Mouse (Mus musculus): ENCODE measurements at regions not wholly inside any gene's neighbourhood (a gene's known extent, or its start where the extent isn't known, plus 50 kb on each side); places are given as distances from the start of the nearest gene placed in this dataset.

DNA sequence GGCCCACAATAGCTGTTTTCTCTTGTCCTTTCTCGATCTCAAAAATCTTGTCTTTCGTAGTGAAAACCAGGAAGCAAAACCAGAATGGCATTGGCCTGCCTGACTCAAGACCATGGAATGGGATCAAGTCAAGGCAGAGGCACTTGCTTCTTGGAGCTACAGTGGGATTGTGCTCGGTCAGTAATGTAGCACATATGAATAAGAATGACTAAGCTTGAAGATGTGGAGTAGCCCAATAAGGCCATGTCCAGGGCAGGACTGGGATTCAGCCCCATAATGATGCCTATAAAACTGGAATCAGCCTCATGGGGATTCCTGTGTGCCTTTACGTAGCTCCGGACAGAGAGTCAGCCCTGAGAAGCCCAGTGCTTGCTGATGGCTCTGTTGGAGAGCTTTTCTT, 347.2 kb upstream of the Ubash3b start:
- DNase-seq (ENCODE audit: low read depth, low spot score): no peak

- DNase-seq (ENCODE audit: low read depth, low spot score): peak; percentile 56
These were observed 336.8 kb upstream of the Ubash3b start for GRCm38 (mm10) chr9:41498326-41498725.

GRCm38 (mm10) chr9:41490112-41490511, 328.6 kb upstream of the Ubash3b start:
- no peak for DNase-seq (ENCODE audit: low read depth, low spot score)

DNA sequence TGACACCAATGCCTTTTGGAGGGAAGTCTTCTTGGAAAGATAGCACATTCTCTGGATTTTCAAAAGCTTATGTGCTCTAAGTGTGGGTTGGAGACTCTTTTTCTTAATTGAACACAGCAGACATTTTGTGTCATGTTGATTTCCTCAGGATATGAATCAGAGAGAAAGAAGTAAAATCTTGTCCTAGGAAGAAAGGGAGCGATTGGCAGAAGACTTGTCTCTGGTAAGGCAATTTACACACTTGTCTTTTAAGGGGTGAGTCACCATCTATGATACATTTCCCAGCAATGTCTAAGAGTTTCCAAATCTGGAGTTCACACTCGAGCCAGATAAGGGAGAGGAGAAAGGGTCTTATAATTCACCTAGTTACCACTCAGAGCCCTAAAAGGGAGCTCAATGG, 326.5 kb upstream of the Ubash3b start:
- no peak for DNase-seq (ENCODE audit: low read depth, low spot score)

GRCm38 (mm10) chr9:41483218-41483617, 321.7 kb upstream of the Ubash3b start:
- no peak for DNase-seq (ENCODE audit: low read depth, low spot score)

GRCm38 (mm10) chr9:41481611-41482266, 320.2 kb upstream of the Ubash3b start:
- DNase-seq (ENCODE audit: low read depth, low spot score): peak; percentile 55

GRCm38 (mm10) chr9:41479854-41480749, 318.6 kb upstream of the Ubash3b start:
- DNase-seq (ENCODE audit: low read depth, low spot score): no peak

DNA sequence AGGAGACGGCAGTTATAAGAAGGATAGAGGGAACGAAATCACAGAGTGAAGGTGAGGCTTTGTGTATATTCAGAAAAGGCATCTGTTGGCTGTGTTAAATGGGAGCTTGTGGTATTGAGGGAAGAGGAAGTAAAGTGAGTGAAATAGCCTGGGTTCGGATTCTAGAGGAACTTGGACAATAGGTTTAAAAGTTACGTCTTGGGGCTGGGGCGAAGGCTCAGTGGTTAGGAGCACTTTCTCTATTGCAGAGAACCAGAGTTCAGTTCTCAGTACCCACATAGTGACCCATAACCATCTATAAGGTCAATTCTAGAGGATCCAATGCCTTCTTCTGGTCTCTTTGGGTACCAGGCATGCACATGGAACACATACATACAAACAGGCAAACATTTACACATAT, 317.6 kb upstream of the Ubash3b start:
- DNase-seq (ENCODE audit: low read depth, low spot score): no peak

DNA sequence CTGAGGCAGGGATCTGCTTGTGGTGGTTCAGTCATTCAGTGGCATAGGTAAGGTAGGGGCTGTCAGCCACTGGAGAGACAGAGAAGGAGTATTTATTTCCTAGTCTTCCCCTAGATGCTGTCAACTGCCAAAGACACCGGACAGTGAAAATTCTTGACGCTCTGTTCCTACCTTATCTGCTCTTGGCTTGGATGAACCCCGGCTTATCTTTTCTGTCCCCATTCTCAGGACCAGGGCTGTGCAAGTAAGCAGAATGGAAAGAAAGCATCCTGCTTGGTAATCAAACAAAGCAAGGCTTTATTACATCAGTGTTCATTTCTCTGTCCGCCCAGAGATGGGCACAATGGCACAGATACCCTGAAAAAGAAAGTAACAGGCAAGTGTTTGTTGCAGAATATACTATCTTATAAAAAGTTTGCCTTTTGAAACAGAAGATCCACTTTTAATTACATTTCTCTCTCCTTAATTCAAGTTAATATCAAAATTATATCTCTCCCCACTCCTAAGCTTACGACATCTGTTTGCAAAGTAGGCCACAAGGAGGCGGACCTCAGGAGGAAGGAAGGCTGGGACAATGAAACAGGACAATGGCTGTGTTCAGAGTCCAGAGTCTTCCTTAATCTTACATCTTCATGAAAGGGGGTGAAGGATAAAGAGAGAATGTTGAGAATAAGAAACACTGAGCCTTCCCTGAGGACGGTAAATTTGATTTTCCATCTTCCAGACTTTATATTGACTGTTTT, 316.8 kb upstream of the Ubash3b start:
- no peak for DNase-seq (ENCODE audit: low read depth, low spot score)

DNA sequence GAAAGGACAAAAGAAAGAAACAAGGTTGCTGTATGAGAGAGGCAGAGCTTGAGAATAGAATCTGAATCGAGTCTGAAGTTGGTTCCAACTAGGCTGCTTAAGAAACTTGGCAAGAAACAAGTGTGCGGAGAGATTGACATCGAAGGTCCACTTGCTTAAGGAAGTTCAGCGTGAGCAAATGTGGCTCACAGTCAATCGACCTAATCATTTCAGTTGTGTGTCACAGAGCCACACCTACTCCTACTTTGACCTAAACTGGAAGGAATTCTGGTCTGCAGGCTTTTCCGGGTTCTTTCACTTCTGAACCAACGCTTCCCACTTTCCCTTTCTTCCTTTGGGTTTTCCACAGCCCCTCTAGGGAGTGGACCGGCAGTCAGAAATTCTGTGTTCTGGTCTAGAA, 313.8 kb upstream of the Ubash3b start:
- peak; percentile 72 for DNase-seq (ENCODE audit: low read depth, low spot score)

- DNase-seq (ENCODE audit: low read depth, low spot score): no peak
These were observed 313.4 kb upstream of the Ubash3b start for GRCm38 (mm10) chr9:41474945-41475297.

DNA sequence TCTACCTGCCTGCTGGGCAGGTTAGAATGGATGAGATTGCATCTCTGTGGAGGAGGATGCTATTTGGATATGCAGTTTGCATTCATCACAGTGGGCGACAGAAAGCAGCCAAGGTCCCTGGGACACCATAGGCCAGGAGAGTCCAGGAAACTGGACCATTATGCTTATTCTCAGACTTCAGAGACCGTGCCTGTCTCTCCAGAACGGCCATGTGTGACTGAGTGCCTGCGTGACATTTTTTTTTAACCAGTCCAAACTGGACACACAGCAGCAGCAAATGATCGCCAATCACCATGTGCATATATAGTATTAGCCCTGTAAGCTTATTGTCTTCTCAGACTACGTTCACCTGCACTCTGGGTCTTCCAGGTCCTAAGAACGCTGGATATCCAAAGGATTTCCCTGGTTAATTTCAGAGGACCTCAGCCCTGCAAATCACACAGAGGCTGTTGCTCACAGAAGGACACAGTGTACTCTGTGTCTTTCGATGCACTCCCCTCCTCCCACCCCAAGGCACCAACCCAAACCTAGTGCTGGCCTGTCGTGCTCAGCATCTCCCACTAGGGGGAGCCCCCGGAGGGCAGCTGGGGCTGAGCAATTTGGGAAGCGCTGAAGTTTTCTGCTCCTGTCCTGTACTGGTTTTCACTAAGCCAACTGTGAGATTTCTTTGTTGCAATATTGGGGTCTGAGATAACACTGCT, 312.9 kb upstream of the Ubash3b start:
- DNase-seq (ENCODE audit: low read depth, low spot score): peak; percentile 86

DNA sequence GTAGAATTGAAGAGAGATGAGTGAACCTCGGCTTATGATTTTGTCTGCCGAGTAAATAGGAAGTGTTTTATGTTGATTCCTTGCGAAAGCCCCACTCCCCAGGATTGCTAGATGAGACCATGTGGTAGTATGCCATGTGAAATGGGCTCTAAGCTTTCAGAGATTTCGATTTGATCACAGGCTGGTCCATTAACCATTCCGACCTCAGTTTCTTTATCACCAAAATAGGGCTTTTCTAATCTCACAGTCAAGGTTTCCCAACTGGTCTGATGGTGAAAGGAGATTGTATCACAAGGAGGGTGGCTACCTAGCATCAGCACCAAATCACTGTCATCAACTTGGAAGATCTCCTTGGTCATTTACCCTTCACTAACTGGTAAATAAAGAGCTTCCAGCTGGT, 312.0 kb upstream of the Ubash3b start:
- DNase-seq (ENCODE audit: low read depth, low spot score): no peak

DNA sequence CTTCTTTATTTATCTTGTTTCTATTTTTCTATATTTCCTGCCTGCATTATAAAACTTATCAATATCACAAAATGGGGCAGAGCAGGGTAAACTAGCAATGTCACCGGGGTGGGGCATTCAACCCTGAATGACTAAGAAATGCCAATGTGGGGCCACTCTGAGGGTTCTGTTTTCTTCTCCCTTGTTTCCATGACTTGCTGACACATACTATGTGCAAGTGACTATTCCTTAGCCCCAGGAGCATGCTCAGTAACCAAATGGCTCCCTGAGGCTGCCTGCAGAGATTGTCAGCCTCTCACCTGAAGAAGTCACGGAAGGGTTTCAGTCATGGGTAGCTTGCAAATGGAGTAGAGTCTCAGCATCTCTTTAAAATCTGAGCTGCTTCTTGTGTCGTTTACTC, 309.8 kb upstream of the Ubash3b start:
- DNase-seq (ENCODE audit: low read depth, low spot score): no peak

DNA sequence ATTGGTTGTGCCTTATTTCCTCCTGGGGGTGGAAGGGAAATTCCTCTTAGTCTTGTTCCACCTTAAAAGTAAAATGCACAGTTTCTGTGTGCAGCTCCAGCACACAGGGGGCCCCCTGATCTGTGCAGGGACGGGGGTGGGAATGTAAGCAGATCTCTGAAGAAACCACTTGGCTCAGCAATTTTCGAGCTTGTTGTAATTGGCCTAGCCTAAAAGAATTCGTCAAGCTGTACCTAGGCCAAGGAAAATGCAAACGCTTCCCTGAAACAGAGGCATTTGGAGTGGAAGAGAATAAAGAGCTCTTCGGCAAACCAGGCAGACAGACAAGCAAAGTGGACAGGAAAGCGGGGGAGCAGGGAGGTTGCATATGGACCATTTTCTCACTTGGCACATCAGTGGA, 308.5 kb upstream of the Ubash3b start:
- no peak for DNase-seq (ENCODE audit: low read depth, low spot score)

- DNase-seq (ENCODE audit: low read depth, low spot score): no peak
These were observed 307.9 kb upstream of the Ubash3b start for GRCm38 (mm10) chr9:41469414-41469813.

DNA sequence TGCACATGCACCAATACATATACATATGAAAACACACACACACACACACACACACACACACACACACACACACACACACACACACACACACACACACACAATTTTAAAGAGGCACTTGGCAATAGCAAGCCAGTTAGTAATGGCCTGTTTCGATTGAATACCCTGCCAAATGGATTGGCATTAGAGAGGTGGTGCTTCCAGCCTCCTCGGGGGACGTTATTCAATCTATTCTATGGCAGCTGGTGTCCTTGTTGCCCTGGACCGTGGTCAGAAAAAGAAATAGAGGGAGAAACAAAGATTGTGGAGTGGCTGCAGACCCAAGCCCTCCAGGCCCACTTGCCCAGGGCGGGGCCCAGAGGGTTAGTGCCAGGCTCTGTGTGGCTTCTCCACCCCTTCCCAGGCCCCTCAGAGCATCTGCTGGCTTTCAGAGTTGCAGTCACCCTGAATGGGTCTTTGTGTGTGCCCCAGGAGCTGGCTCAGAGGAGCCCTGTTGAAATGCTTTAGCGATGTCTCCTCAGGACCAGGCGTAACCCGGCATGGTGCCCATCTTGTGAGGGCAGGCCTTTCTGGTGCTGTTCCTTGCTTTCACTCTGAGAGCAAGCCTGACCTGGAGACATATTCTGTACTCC, 302.7 kb upstream of the Ubash3b start:
- no peak for DNase-seq (ENCODE audit: low read depth, low spot score)

GRCm38 (mm10) chr9:41461742-41462141, 300.2 kb upstream of the Ubash3b start:
- peak; percentile 96 for DNase-seq (ENCODE audit: low read depth, low spot score)

GRCm38 (mm10) chr9:41460709-41461108, 299.2 kb upstream of the Ubash3b start:
- no peak for DNase-seq (ENCODE audit: low read depth, low spot score)

DNA sequence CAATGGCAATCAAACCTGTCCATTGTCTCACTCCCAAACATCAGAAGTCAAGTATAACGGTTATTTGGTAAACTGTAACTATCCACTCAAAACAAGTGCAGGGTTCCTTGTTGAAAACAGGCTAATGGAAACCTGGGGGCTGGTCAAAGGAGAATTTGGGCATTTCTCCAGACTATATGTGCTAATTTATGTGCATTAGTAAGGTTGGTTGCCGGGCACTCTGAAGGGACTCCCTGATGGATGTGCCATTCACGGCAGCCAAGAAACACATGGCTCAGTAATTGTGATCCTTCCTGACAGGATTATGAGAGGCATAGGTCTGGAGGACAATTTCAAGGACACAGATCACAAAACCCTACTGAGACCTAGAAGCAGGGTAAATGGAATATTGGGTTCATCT, 295.5 kb upstream of the Ubash3b start:
- DNase-seq (ENCODE audit: low read depth, low spot score): no peak

DNA sequence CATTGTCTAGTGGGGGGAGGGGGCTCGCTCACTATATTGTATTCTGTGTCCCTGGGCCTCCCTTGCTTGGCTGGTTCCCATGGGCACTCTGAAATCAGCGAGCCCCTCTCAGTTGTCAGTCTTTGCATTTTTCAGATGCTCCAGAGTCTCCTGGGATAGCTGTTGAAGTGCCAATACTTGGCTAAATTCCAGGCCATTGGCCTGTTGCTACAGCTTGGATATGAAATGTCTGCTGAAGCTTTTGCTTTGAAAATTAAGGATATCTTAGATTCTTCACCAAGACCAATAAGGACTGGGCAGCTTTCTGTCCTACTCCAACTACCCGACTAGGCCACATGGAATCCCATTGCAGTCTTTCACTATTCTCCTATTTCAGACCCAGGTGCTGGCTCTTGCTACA, 290.2 kb upstream of the Ubash3b start:
- DNase-seq (ENCODE audit: low read depth, low spot score): no peak
